Mouse (Mus musculus): ENCODE data around the gene Ms4a5. TPM values are rescaled to one million over a fixed set of nuclear protein-coding genes. Genes with fewer than 3 reads are reported as not detected.

Ms4a5 gene
- polyA plus RNA-seq (2017; shearing (Covaris generic)) = not detected

GRCm38 (mm10) chr19:11283773-11284172 is at the start of gene Ms4a5:
Gene Ms4a5 (minus strand): TSS chr19:11283873.

GRCm38 (mm10) chr19:11314354-11314753 is 30.7 kb upstream of the Ms4a5 start, which contains the start of gene Ms4a14:
Gene Ms4a14 (minus strand): TSS chr19:11314454.

GRCm38 (mm10) chr19:11266052-11266845 is 17.4 kb downstream of the Ms4a5 start, which contains the start of gene Ms4a1:
Gene Ms4a1 (minus strand): TSS chr19:11266241.

GRCm38 (mm10) chr19:11232348-11232747 is 51.3 kb downstream of the Ms4a5 start, which contains the start of gene Ms4a12:
Gene Ms4a12 (minus strand): TSS chr19:11232448.

Other genes starting within 250 kb of the Ms4a5 start
- gene Ms4a8a, start 202.8 kb downstream of the Ms4a5 start, polyA plus RNA-seq (2017; shearing (Covaris generic)) = 0.24 TPM
- not detected for gene 1700017D01Rik, start 153.0 kb downstream of the Ms4a5 start, polyA plus RNA-seq (2017; shearing (Covaris generic))
- gene 1700025F22Rik, start 118.6 kb downstream of the Ms4a5 start, polyA plus RNA-seq (2017; shearing (Covaris generic)) = not detected
- not detected for gene Ms4a13, start 87.1 kb downstream of the Ms4a5 start, polyA plus RNA-seq (2017; shearing (Covaris generic))
- not detected for gene Ms4a12, start 51.4 kb downstream of the Ms4a5 start, polyA plus RNA-seq (2017; shearing (Covaris generic))
- 4.5 TPM for gene Ms4a1, start 17.6 kb downstream of the Ms4a5 start, polyA plus RNA-seq (2017; shearing (Covaris generic))
- 0.07 TPM for gene Ms4a14, start 30.6 kb upstream of the Ms4a5 start, polyA plus RNA-seq (2017; shearing (Covaris generic))
- 0.67 TPM for gene Ms4a7, start 52.3 kb upstream of the Ms4a5 start, polyA plus RNA-seq (2017; shearing (Covaris generic))
- 0.72 TPM for gene Ms4a4a, start 91.7 kb upstream of the Ms4a5 start, polyA plus RNA-seq (2017; shearing (Covaris generic))
- 62.6 TPM for gene Ms4a4c, start 120.9 kb upstream of the Ms4a5 start, polyA plus RNA-seq (2017; shearing (Covaris generic))
- 3,373 TPM for gene Ms4a4b, start 159.7 kb upstream of the Ms4a5 start, polyA plus RNA-seq (2017; shearing (Covaris generic))
- 18.7 TPM for gene Ms4a6c, start 185.5 kb upstream of the Ms4a5 start, polyA plus RNA-seq (2017; shearing (Covaris generic))
- gene Gm8369, start 202.1 kb upstream of the Ms4a5 start, polyA plus RNA-seq (2017; shearing (Covaris generic)) = 313 TPM
- gene Ms4a6b, start 232.6 kb upstream of the Ms4a5 start, polyA plus RNA-seq (2017; shearing (Covaris generic)) = 1,060 TPM

All from inflammation-experienced regulatory T-cells, adult 16 weeks (primary cell).